Mouse (Mus musculus) granulocyte monocyte progenitor cell, adult 5-6 weeks (primary cell): ENCODE results near the gene Atp6v1a. TPM values are rescaled to one million over a fixed set of nuclear protein-coding genes. Genes with fewer than 3 reads are reported as not detected.

Experiments used
- ATAC-seq: replicated peaks from 2 replicates; pipeline ENCODE4 v1.8.0; 2016; ENCODE audit warnings: mild to moderate bottlenecking, moderate TSS enrichment, inconsistent platforms; ENCODE audit not compliant: poor library complexity, severe bottlenecking
- total RNA-seq, 2 experiments: library from RNA; stranded (forward) in 1 of 2; stranded (reverse) in 1 of 2; fragments of 200-712, 200-1000 nt in 1 of 2; fragments of >200 nt in 1 of 2; fragmentation: Nextera tagmentation in 1 of 2; gene quantifications; 2 replicates each; pipeline ENCODE4 v1.2.3; 2014 to 2017

Atp6v1a gene
- total RNA-seq, 2 experiments from 2014 or later: 41.3 to 66.0 TPM

GRCm38 (mm10) chr16:44087650-44088049, 51.9 kb downstream of the Atp6v1a start:
- ATAC-seq: peak; percentile 76

GRCm38 (mm10) chr16:44063025-44063894, 76.2 kb downstream of the Atp6v1a start, which contains the start of gene Gramd1c:
Gene Gramd1c, minus strand, starts transcription at chr16:44063345.
- ATAC-seq: peak; percentile 94

GRCm38 (mm10) chr16:44061341-44061740, 78.2 kb downstream of the Atp6v1a start:
- no peak for ATAC-seq

GRCm38 (mm10) chr16:44060604-44061286, 78.8 kb downstream of the Atp6v1a start:
- no peak for ATAC-seq

GRCm38 (mm10) chr16:44058745-44059144, 80.8 kb downstream of the Atp6v1a start:
- peak; percentile 62 for ATAC-seq

GRCm38 (mm10) chr16:44055766-44056165, 83.7 kb downstream of the Atp6v1a start:
- ATAC-seq: no peak

- ATAC-seq: no peak
Measured at GRCm38 (mm10) chr16:44053265-44053664, 86.2 kb downstream of the Atp6v1a start.

GRCm38 (mm10) chr16:44052390-44052789, 87.1 kb downstream of the Atp6v1a start:
- ATAC-seq: no peak

- ATAC-seq: peak; percentile 22; the same call in 1 of the 2 replicates
Measured at GRCm38 (mm10) chr16:44050139-44050538, 89.4 kb downstream of the Atp6v1a start.

- ATAC-seq: no peak
Measured at GRCm38 (mm10) chr16:44039112-44039511, 100.4 kb downstream of the Atp6v1a start.

Other genes starting within 250 kb of the Atp6v1a start
- 5.5 and 12.8 TPM in 2 replicates for gene Ccdc191, start 249.9 kb downstream of the Atp6v1a start, total RNA-seq (2014; fragmentation: Nextera tagmentation)
- 17.7 and 18.2 TPM in 2 replicates for gene Ccdc191, start 249.9 kb downstream of the Atp6v1a start, total RNA-seq (2017)
- 18.0 and 27.8 TPM in 2 replicates for gene Qtrt2, start 212.9 kb downstream of the Atp6v1a start, total RNA-seq (2014; fragmentation: Nextera tagmentation)
- 27.3 and 58.6 TPM in 2 replicates for gene Qtrt2, start 212.9 kb downstream of the Atp6v1a start, total RNA-seq (2017)
- 0.60 and 1.4 TPM in 2 replicates for gene Zdhhc23, start 159.9 kb downstream of the Atp6v1a start, total RNA-seq (2014; fragmentation: Nextera tagmentation)
- gene Zdhhc23, start 159.9 kb downstream of the Atp6v1a start, total RNA-seq (2017): 0.52 and 0.78 TPM in 2 replicates
- gene Gramd1c, start 76.4 kb downstream of the Atp6v1a start, total RNA-seq (2014; fragmentation: Nextera tagmentation): 1.3 and 2.6 TPM in 2 replicates
- 1.2 and 2.1 TPM in 2 replicates for gene Gramd1c, start 76.4 kb downstream of the Atp6v1a start, total RNA-seq (2017)
- gene Naa50, start 125 bp upstream of the Atp6v1a start, total RNA-seq (2014; fragmentation: Nextera tagmentation): 91.4 and 104 TPM in 2 replicates
- 121 and 139 TPM in 2 replicates for gene Naa50, start 125 bp upstream of the Atp6v1a start, total RNA-seq (2017)
- 19.0 and 21.3 TPM in 2 replicates for gene Usf3, start 33.5 kb upstream of the Atp6v1a start, total RNA-seq (2014; fragmentation: Nextera tagmentation)
- 9.1 and 10.2 TPM in 2 replicates for gene Usf3, start 33.5 kb upstream of the Atp6v1a start, total RNA-seq (2017)
- gene Sidt1, start 193.5 kb upstream of the Atp6v1a start, total RNA-seq (2014; fragmentation: Nextera tagmentation): not detected in 2 replicates
- 0.26 TPM in 1 of 2 replicates, not detected in the other for gene Sidt1, start 193.5 kb upstream of the Atp6v1a start, total RNA-seq (2017)
- gene Spice1, start 207.4 kb upstream of the Atp6v1a start, total RNA-seq (2014; fragmentation: Nextera tagmentation): 23.0 and 37.4 TPM in 2 replicates
- gene Spice1, start 207.4 kb upstream of the Atp6v1a start, total RNA-seq (2017): 19.8 and 22.3 TPM in 2 replicates